10 mouse cellular contexts compared by ENCODE assay signal in genomic region chr16:64332195-64332886, GRCm38 (mm10).
DNase-seq lines count a peak whose midpoint lies in the region; ATAC-seq and TF ChIP-seq lines count a peak whose summit lies in the region.
"Had no signal": no experiment of that assay in that cellular context is flagged by ENCODE, and none has a peak within 500 bp of the region (broad histone marks: within the 10 kb centered on the region; RNA-seq: fewer than 3 reads in every experiment).

No protein-coding gene starts in this region.

- no peak overlapping the region for H3K4me2 ChIP-seq in hindbrain, embryonic 13.5 days
- no peak overlapping the region for H3K4me2 ChIP-seq in midbrain, embryonic 14.5 days (ENCODE audit: low read length)
- H3K4me2 ChIP-seq: stomach, embryonic 15.5 days had no signal

- no peak overlapping the region for H3K4me3 ChIP-seq in hindbrain, embryonic 13.5 days
- H3K4me3 ChIP-seq in midbrain, embryonic 14.5 days (replicated peaks; ENCODE audit: low read depth, low read length): no peak overlapping the region
- H3K4me3 ChIP-seq in kidney, adult 2 months (ENCODE audit: insufficient read depth, low read depth, low read length): no peak overlapping the region
- H3K4me3 ChIP-seq: stomach, embryonic 15.5 days had no signal

- intact Hi-C loops in gastrocnemius, postnatal 14 days (cut with DNase I; ENCODE audit: low total_unique reads): no loop called here

- TF ChIP-seq POLR2A in kidney, adult 2 months (IDR thresholded peaks at IDR 0.05; ENCODE audit: low read depth, low read length): no peak

- H3K36me3 ChIP-seq in hindbrain, embryonic 13.5 days: no peaks in the 10 kb centered on the region
- no peaks in the 10 kb centered on the region for H3K36me3 ChIP-seq in midbrain, embryonic 14.5 days (ENCODE audit: control insufficient read depth, insufficient read depth, low read length)
- no peaks in the 10 kb centered on the region for H3K36me3 ChIP-seq in kidney, adult 2 months (ENCODE audit: control insufficient read depth, insufficient read depth, low read length)
- H3K36me3 ChIP-seq: stomach, embryonic 15.5 days had no signal

- H3K9ac ChIP-seq in hindbrain, embryonic 13.5 days: no peak overlapping the region
- H3K9ac ChIP-seq in midbrain, embryonic 14.5 days (replicated peaks; ENCODE audit: low read length): no peak overlapping the region
- H3K9ac ChIP-seq: stomach, embryonic 15.5 days had no signal

- no peaks in the 10 kb centered on the region for H3K27me3 ChIP-seq in hindbrain, embryonic 13.5 days
- no peaks in the 10 kb centered on the region for H3K27me3 ChIP-seq in midbrain, embryonic 14.5 days (ENCODE audit: control insufficient read depth, insufficient read depth, low read length)
- H3K27me3 ChIP-seq in kidney, adult 2 months (replicated peaks; ENCODE audit: control insufficient read depth, insufficient read depth, low read length): no peaks in the 10 kb centered on the region
- H3K27me3 ChIP-seq: stomach, embryonic 15.5 days had no signal

- 43% methylated on average over 8 of the region's 8 CpGs for WGBS in hindbrain, embryonic 13.5 days
- WGBS in midbrain, embryonic 14.5 days: 57% methylated on average over 8 of the region's 8 CpGs
- WGBS in kidney, adult 2 months: 69% methylated on average over 8 of the region's 8 CpGs

- no peak for TF ChIP-seq CTCF in kidney, adult 2 months (conservative IDR thresholded peaks at IDR 0.05; ENCODE audit: insufficient read depth, insufficient read length, low read depth, low read length)

- no peak for DNase-seq in frontal cortex, postnatal 10 days (ENCODE audit: low spot score in 2 of 2)
- peak; percentile 55 to 62 for DNase-seq in cerebellum, adult 18-20 months
- DNase-seq in midbrain, embryonic 14.5 days: peak; percentile 61
- no peak for DNase-seq in gastrocnemius, postnatal 14 days
- DNase-seq in kidney, adult 2 months: no peak
- DNase-seq in ovary, postnatal 14 days (ENCODE audit: low spot score): no peak
- DNase-seq: heart, postnatal 4 days had no signal

- H3K4me1 ChIP-seq in hindbrain, embryonic 13.5 days (replicated peaks): peaks cover 13% of the 10 kb centered on the region
- H3K4me1 ChIP-seq in midbrain, embryonic 14.5 days (ENCODE audit: control insufficient read depth, insufficient read depth, low read length): no peaks in the 10 kb centered on the region; the same call in 1 of the 2 replicates
- H3K4me1 ChIP-seq in kidney, adult 2 months (ENCODE audit: control insufficient read depth, insufficient read depth, low read length): no peaks in the 10 kb centered on the region
- H3K4me1 ChIP-seq: stomach, embryonic 15.5 days had no signal

- H3K27ac ChIP-seq in hindbrain, embryonic 13.5 days: no peak overlapping the region
- no peak overlapping the region for H3K27ac ChIP-seq in midbrain, embryonic 14.5 days (replicated peaks; ENCODE audit: low read depth, low read length)
- H3K27ac ChIP-seq in kidney, adult 2 months (ENCODE audit: insufficient read depth, low read depth, low read length): no peak overlapping the region
- H3K27ac ChIP-seq: stomach, embryonic 15.5 days had no signal

- ATAC-seq in frontal cortex, adult (ENCODE audit: low TSS enrichment): peak; percentile 95
- ATAC-seq in hindbrain, embryonic 13.5 days (ENCODE audit: low FRiP score): peak; percentile 83
- ATAC-seq in midbrain, embryonic 14.5 days (ENCODE audit: low FRiP score, low TSS enrichment): peak; percentile 65; the same call in 1 of the 2 replicates

- no peaks in the 10 kb centered on the region for H3K9me3 ChIP-seq in hindbrain, embryonic 13.5 days
- H3K9me3 ChIP-seq in midbrain, embryonic 14.5 days (ENCODE audit: control insufficient read depth, low read length): no peaks in the 10 kb centered on the region
- H3K9me3 ChIP-seq: stomach, embryonic 15.5 days had no signal

Comparison
In these comparisons a context has a peak if more than half of its experiments do, and no peak if none do; other contexts are left out.
1. DNase-seq: peak in cerebellum, adult 18-20 months (2 of 2) and midbrain, embryonic 14.5 days (single experiment); none in frontal cortex, postnatal 10 days (0 of 2), gastrocnemius, postnatal 14 days (single experiment), kidney, adult 2 months (single experiment) and ovary, postnatal 14 days (single experiment).
2. Peak in every context shown above with its lines, with median percentiles within 50 percentile points of each other: ATAC-seq.